Mouse (Mus musculus): Measurements from ENCODE around the gene Cd38. TPM values are rescaled to one million over a fixed set of nuclear protein-coding genes. Genes with fewer than 3 reads are reported as not detected.
"Not testable (repeated sequence)": the region's sequence is repeated elsewhere in the genome, so short reads cannot be mapped to it uniquely, and the experiment has no call there.

Cd38 gene
- total RNA-seq, 2 experiments from 2014 or later, result 4.9 to 5.7 TPM

- DNase-seq (ENCODE audit: low spot score in 2 of 2), result no peak
These were observed 12.6 kb upstream of the Cd38 start for GRCm38 (mm10) chr5:43855769-43856168.

- no peak for DNase-seq (ENCODE audit: low spot score in 2 of 2)
These were observed 8.7 kb upstream of the Cd38 start for GRCm38 (mm10) chr5:43859663-43860062.

- DNase-seq (ENCODE audit: low spot score in 2 of 2), result no peak
These were observed 8.3 kb upstream of the Cd38 start for GRCm38 (mm10) chr5:43860096-43860495.

- DNase-seq (ENCODE audit: low spot score in 2 of 2), result no peak
These were observed 7.5 kb upstream of the Cd38 start for GRCm38 (mm10) chr5:43860670-43861431.

- no peak for DNase-seq (ENCODE audit: low spot score in 2 of 2)
These were observed 4.7 kb upstream of the Cd38 start for GRCm38 (mm10) chr5:43863642-43864041.

GRCm38 (mm10) chr5:43865316-43865715, 3.0 kb upstream of the Cd38 start:
- no peak for DNase-seq (ENCODE audit: low spot score in 2 of 2)

- DNase-seq (ENCODE audit: low spot score in 2 of 2), result peak in 1 of 2 experiments; percentile 25
These were observed 603 bp downstream of the Cd38 start for GRCm38 (mm10) chr5:43868711-43869600.

GRCm38 (mm10) chr5:43871845-43872244, 3.5 kb downstream of the Cd38 start:
- no peak for DNase-seq (ENCODE audit: low spot score in 2 of 2)

- DNase-seq (ENCODE audit: low spot score in 2 of 2), result no peak
These were observed 4.3 kb downstream of the Cd38 start for GRCm38 (mm10) chr5:43872652-43873051.

- DNase-seq (ENCODE audit: low spot score in 2 of 2), result no peak
These were observed 13.7 kb downstream of the Cd38 start for GRCm38 (mm10) chr5:43882034-43882433.

GRCm38 (mm10) chr5:43885060-43885820, 16.9 kb downstream of the Cd38 start:
- DNase-seq (ENCODE audit: low spot score in 2 of 2), result no peak

- peak in 1 of 2 experiments; percentile 12 for DNase-seq (ENCODE audit: low spot score in 2 of 2)
These were observed 24.0 kb downstream of the Cd38 start for GRCm38 (mm10) chr5:43892386-43892785.

GRCm38 (mm10) chr5:43894113-43894512, 25.8 kb downstream of the Cd38 start:
- peak in 1 of 2 experiments; percentile 20 for DNase-seq (ENCODE audit: low spot score in 2 of 2)

- DNase-seq (ENCODE audit: low spot score in 2 of 2), result no peak
These were observed 27.6 kb downstream of the Cd38 start for GRCm38 (mm10) chr5:43895931-43896330.

- no peak for DNase-seq (ENCODE audit: low spot score in 2 of 2)
These were observed 36.3 kb downstream of the Cd38 start for GRCm38 (mm10) chr5:43904685-43905084.

GRCm38 (mm10) chr5:43909213-43909612, 40.9 kb downstream of the Cd38 start:
- no peak for DNase-seq (ENCODE audit: low spot score in 2 of 2)

GRCm38 (mm10) chr5:43910006-43910405, 41.7 kb downstream of the Cd38 start:
- no peak for DNase-seq (ENCODE audit: low spot score in 2 of 2)

GRCm38 (mm10) chr5:43912844-43913243, 44.5 kb downstream of the Cd38 start, which contains the start of gene Gm7879:
TSS of gene Gm7879 (plus strand) at chr5:43913144.
- DNase-seq (ENCODE audit: low spot score in 2 of 2), result not testable (repeated sequence)

GRCm38 (mm10) chr5:43915261-43915886, 47.0 kb downstream of the Cd38 start:
- no peak for DNase-seq (ENCODE audit: low spot score in 2 of 2)

GRCm38 (mm10) chr5:43921877-43922276, 53.5 kb downstream of the Cd38 start:
- no peak for DNase-seq (ENCODE audit: low spot score in 2 of 2)

- peak in 1 of 2 experiments; percentile 26 for DNase-seq (ENCODE audit: low spot score in 2 of 2)
These were observed 55.6 kb downstream of the Cd38 start for GRCm38 (mm10) chr5:43923933-43924332.
